Mouse (Mus musculus): Measurements from ENCODE around the gene Nhsl2.
A peak's percentile ranks its signal among the peaks of the same experiment; 100 is the strongest.

Nhsl2 gene

GRCm38 (mm10) chrX:101983638-101984037, 134.5 kb downstream of the Nhsl2 start:
- no peak for DNase-seq (ENCODE audit: low spot score in 2 of 2)

GRCm38 (mm10) chrX:101986657-101987367, 137.6 kb downstream of the Nhsl2 start:
- no peak for DNase-seq (ENCODE audit: low spot score in 2 of 2)

GRCm38 (mm10) chrX:101993841-101994571, 144.8 kb downstream of the Nhsl2 start:
- peak in 1 of 2 experiments; percentile 48 for DNase-seq (ENCODE audit: low spot score in 2 of 2)

- DNase-seq (ENCODE audit: low spot score in 2 of 2), result no peak
These were observed 147.5 kb downstream of the Nhsl2 start for GRCm38 (mm10) chrX:101996726-101997125.

- DNase-seq (ENCODE audit: low spot score in 2 of 2), result peak; percentile 23 to 39
These were observed 154.6 kb downstream of the Nhsl2 start for GRCm38 (mm10) chrX:102003632-102004315.

- DNase-seq (ENCODE audit: low spot score in 2 of 2), result no peak
These were observed 155.2 kb downstream of the Nhsl2 start for GRCm38 (mm10) chrX:102004370-102004769.

- no peak for DNase-seq (ENCODE audit: low spot score in 2 of 2)
These were observed 156.0 kb downstream of the Nhsl2 start for GRCm38 (mm10) chrX:102005141-102005641.

GRCm38 (mm10) chrX:102007935-102008334, 158.8 kb downstream of the Nhsl2 start:
- DNase-seq (ENCODE audit: low spot score in 2 of 2), result no peak

- no peak for DNase-seq (ENCODE audit: low spot score in 2 of 2)
These were observed 168.2 kb downstream of the Nhsl2 start for GRCm38 (mm10) chrX:102017213-102017923.

GRCm38 (mm10) chrX:102018890-102019289, 169.7 kb downstream of the Nhsl2 start:
- no peak for DNase-seq (ENCODE audit: low spot score in 2 of 2)

GRCm38 (mm10) chrX:102019471-102020240, 170.5 kb downstream of the Nhsl2 start:
- DNase-seq (ENCODE audit: low spot score in 2 of 2), result no peak

- no peak for DNase-seq (ENCODE audit: low spot score in 2 of 2)
These were observed 175.8 kb downstream of the Nhsl2 start for GRCm38 (mm10) chrX:102024976-102025375.

- no peak for DNase-seq (ENCODE audit: low spot score in 2 of 2)
These were observed 182.7 kb downstream of the Nhsl2 start for GRCm38 (mm10) chrX:102031851-102032250.

- no peak for DNase-seq (ENCODE audit: low spot score in 2 of 2)
These were observed 183.2 kb downstream of the Nhsl2 start for GRCm38 (mm10) chrX:102032431-102032830.

- DNase-seq (ENCODE audit: low spot score in 2 of 2), result no peak
These were observed 184.4 kb downstream of the Nhsl2 start for GRCm38 (mm10) chrX:102033566-102033965.

- DNase-seq (ENCODE audit: low spot score in 2 of 2), result no peak
These were observed 186.5 kb downstream of the Nhsl2 start for GRCm38 (mm10) chrX:102035671-102036070.

GRCm38 (mm10) chrX:102036866-102037361, 187.7 kb downstream of the Nhsl2 start:
- no peak for DNase-seq (ENCODE audit: low spot score in 2 of 2)

GRCm38 (mm10) chrX:102037506-102037905, 188.3 kb downstream of the Nhsl2 start:
- no peak for DNase-seq (ENCODE audit: low spot score in 2 of 2)

- no peak for DNase-seq (ENCODE audit: low spot score in 2 of 2)
These were observed 192.4 kb downstream of the Nhsl2 start for GRCm38 (mm10) chrX:102041562-102041961.

GRCm38 (mm10) chrX:102042386-102042785, 193.2 kb downstream of the Nhsl2 start:
- DNase-seq (ENCODE audit: low spot score in 2 of 2), result no peak

GRCm38 (mm10) chrX:102050552-102050951, 201.4 kb downstream of the Nhsl2 start:
- DNase-seq (ENCODE audit: low spot score in 2 of 2), result no peak

Data from frontal cortex, postnatal 25 days (tissue).